Comparison of ENCODE assay signal across 12 mouse cellular contexts in genomic region chr9:34754523-34755097, GRCm38 (mm10).
"Had no signal": no experiment of that assay in that cellular context is flagged by ENCODE, and none has a peak within 500 bp of the region (broad histone marks: within the 10 kb centered on the region; RNA-seq: fewer than 3 reads in every experiment).

No protein-coding gene starts in this region.

- H3K27ac ChIP-seq: kidney, embryonic 15.5 days; limb, embryonic 13.5 days; liver, embryonic 14.5 days; stomach, embryonic 15.5 days had no signal

- H3K9me3 ChIP-seq: kidney, embryonic 15.5 days; limb, embryonic 13.5 days; stomach, embryonic 15.5 days had no signal

- DNase-seq: kidney, adult 2 months; kidney, postnatal 14 days; layer of hippocampus, postnatal 36 days; lung, adult 2 months; lung, postnatal 36 days; right cerebral cortex, postnatal 14 days; thymus, postnatal 4 days had no signal

- H3K4me2 ChIP-seq: kidney, embryonic 15.5 days; limb, embryonic 13.5 days; stomach, embryonic 15.5 days had no signal

- ATAC-seq: lung, postnatal 0 days had no signal

- H3K36me3 ChIP-seq: kidney, embryonic 15.5 days; limb, embryonic 13.5 days; stomach, embryonic 15.5 days had no signal

- H3K9ac ChIP-seq: kidney, embryonic 15.5 days; limb, embryonic 13.5 days; liver, embryonic 14.5 days; stomach, embryonic 15.5 days had no signal

- H3K4me3 ChIP-seq: kidney, embryonic 15.5 days; limb, embryonic 13.5 days; stomach, embryonic 15.5 days had no signal

- H3K27me3 ChIP-seq: kidney, embryonic 15.5 days; stomach, embryonic 15.5 days had no signal

- H3K4me1 ChIP-seq: stomach, embryonic 15.5 days had no signal
